Mouse (Mus musculus): ENCODE measurements at regions not wholly inside any gene's neighbourhood (a gene's known extent, or its start where the extent isn't known, plus 50 kb on each side); places are given as distances from the start of the nearest gene placed in this dataset.

DNA sequence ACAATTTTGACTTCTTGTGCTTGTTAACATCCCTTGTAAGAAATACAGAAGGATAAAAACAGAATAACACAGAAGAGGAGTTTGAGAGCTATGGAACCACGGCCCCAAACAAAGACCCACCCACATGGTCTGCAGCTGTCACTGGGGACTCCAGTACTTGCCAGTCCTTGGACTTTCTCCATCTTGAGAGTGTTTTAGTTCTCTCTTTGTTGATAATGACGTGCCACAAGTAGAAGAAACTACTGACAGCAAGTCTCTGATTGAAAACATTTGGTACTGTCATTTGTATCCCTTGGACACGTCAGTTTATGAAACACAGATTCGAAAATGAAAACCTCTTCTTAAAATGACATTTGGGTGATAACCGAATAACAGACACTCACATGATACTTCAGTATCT, 68.3 kb upstream of the Frg1 start:
- no peak for DNase-seq

DNA sequence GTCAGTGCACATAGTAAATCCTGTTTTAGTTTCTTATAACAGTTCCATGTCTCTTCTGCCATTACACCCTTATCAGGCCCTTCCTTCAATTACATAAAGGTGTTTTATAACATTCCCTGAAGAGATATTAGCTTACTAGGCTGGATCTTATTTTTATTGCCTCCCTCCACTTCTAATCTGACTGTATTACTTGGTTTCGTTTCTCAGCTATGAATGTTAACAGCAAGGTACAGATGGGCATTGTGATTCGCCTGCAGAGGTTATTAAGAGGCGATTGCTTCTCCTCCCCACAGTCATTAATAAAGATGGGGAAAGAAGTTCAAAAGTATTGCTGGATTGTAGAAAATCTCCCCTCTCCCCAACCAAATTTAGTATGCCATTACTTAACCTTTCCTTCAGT, 66.4 kb upstream of the Frg1 start:
- DNase-seq = no peak

DNA sequence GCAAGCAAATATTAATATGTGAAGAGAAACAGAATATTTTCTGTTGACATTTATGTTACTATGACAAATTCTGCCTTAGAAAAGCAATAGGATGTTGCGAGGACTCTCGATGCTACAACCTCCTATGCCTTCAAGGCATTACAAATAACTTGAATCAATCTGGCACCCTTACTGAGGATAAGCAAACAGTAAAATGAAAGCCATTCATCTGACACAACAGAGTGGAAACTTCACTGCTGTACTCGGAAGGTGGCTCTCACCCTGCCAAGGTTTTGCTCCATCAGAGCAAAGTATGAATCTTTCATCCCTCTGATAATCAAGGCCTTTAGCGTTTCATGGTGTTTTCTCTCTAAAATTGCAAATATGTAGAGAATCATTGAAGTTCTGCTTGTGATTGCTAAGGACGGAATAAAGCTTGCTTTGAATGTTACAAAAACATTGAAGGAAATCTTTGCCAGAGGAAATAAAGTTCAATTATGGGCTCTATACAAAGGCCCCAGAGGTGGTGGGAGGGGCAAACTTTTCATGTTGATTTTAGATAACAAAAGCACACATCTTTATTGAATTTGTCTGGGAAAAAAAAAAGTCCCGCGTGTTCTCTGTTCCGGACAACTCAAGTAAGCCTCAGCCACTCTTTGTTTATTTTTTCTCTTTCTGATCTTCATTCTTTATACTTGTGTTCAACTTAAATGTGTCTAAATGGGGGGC, 56.3 kb upstream of the Frg1 start:
- DNase-seq = no peak

DNA sequence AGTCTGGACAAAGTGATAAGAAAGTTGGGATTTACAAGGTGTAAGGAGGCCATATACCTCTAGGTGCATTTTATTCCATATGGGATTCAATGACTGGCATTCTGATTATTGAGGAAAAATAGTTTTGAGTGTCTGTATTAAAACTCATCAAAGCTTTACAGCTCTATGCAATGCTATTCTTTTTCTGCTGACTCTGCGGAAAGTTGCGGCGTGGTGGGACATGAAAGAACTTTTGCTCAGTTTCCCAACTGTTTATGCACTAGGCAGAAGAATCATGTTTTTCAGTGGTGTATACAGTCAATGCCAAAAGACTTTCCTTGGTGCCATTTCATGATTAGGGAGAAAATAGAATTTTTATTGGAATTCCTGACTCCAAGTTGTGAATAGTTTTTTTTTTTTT, 55.4 kb upstream of the Frg1 start:
- DNase-seq = no peak
